Mouse (Mus musculus): ENCODE measurements around the gene Sirt2. TPM values are rescaled to one million over a fixed set of nuclear protein-coding genes. Genes with fewer than 3 reads are reported as not detected.

Gene Sirt2
- polyA plus RNA-seq, 1 experiment from 2014 or later = 125 TPM

DNA sequence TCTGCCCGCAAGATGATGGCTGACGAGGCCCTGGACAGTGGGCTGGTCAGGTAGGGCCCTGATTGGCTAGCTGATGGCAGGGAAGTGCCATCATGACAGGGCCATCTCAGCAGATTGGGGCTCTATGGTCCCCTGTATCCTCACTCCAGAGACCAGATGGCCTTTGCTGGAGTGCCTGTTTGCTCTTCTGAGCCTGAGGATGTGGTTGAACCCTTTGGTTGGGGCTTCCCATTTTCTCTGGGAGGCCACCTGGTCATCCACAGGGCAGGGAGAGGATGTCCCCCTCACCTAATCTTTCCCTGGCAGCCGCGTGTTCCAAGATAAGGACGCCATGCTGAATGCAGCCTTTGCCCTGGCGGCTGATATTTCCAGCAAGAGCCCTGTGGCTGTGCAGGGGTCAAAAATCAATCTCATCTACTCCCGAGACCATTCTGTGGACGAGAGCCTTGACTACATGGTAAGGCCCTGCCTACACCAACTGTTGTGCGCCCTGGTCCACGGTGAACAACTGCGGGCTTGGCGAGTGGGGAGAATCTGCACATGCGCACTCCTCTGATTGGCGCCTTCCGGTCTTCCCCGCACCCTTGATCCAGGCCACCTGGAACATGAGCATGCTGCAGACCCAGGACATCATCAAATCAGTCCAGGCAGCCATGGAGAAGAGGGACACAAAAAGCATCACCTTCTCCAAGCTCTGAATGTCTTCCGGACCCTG is 65.0 kb downstream of the Sirt2 start:
- no peak overlapping the region for H3K9ac ChIP-seq
- H3K4me1 ChIP-seq (replicated peaks) = no peaks in the 10 kb centered on the region
- peaks cover 13% of the 10 kb centered on the region for H3K36me3 ChIP-seq
- 93% methylated on average over 17 of the region's 17 CpGs for WGBS
- no peak for ATAC-seq (ENCODE audit: low FRiP score, low read depth)
- H3K27ac ChIP-seq (replicated peaks) = no peak overlapping the region
- H3K4me3 ChIP-seq = no peak overlapping the region
- H3K9me3 ChIP-seq = no peaks in the 10 kb centered on the region
- H3K4me2 ChIP-seq = no peak overlapping the region
- no peaks in the 10 kb centered on the region for H3K27me3 ChIP-seq

DNA sequence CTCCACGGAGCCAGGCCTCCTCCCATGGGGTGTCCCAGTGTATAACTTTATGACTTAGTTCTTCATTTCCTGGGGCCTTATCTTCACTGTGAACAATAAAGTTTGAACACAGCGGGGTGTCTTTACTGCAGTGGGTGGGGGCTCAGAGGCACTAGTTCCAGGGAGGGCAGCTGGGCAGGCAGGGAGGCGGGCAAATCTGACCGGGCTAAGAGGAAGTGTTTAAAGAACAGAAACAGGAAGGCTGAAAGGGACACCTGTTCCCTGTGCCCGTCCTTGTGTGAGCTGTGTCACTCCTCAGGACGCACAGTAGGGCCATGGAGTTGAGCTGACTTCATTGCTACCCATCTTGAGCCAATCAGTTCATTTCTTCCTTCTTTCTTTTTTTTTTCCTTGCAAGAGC is 65.6 kb downstream of the Sirt2 start:
- H3K27ac ChIP-seq (replicated peaks) = no peak overlapping the region
- ATAC-seq (ENCODE audit: low FRiP score, low read depth) = no peak
- peaks cover 13% of the 10 kb centered on the region for H3K36me3 ChIP-seq
- H3K4me3 ChIP-seq = no peak overlapping the region
- H3K4me1 ChIP-seq (replicated peaks) = no peaks in the 10 kb centered on the region
- H3K4me2 ChIP-seq = no peak overlapping the region
- WGBS = 75% methylated on average over 6 of the region's 6 CpGs
- no peak overlapping the region for H3K9ac ChIP-seq
- no peaks in the 10 kb centered on the region for H3K27me3 ChIP-seq
- no peaks in the 10 kb centered on the region for H3K9me3 ChIP-seq

DNA sequence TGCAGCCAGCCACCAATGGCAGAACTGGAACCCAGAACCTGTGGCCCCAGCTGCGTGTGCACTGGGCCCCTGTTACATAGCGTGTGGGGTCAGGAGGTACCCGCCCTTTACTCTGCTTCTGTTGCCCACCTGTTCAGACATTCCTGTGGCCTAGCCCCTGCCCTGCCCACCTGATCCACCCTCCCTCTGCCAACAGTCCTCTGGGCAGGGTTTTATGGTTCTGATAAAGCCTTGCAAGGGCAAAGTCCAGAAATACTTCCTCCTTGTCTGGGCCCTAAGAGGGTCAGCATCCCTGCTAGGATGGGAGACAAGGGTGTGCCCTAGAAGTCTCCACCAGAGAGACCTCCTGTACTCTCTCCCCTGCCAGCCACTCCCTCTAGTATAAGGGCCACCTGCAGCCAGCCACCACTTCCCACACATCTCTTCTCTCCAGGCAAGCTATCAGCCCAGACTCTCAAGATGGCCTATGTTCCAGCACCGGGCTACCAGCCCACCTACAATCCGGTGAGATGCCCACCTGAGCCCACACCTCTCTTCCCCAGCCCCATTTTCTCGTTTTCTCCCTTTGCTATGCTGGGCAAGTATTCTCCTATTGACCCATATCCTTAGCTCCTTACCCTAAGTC is 67.3 kb downstream of the Sirt2 start, which contains the start of gene Lgals4:
Gene Lgals4, plus strand, starts transcription at position 132 of the 625 bp plus-strand sequence.
- Histone ChIP-seq H3K27ac (replicated peaks) (no peak within 1 kb of the TSS), H3K4me1 (replicated peaks) (no peaks in the 10 kb centered on the region), H3K4me2 (no peak within 1 kb of the TSS), H3K4me3 (no peak within 1 kb of the TSS), H3K9me3 (no peaks in the 10 kb centered on the region), H3K9ac (no peak within 1 kb of the TSS), H3K27me3 (no peaks in the 10 kb centered on the region), H3K36me3 (peaks cover 13% of the 10 kb centered on the region)
- 89% methylated on average over 6 of the region's 6 CpGs for WGBS
- ATAC-seq (ENCODE audit: low FRiP score, low read depth) = no peak

DNA sequence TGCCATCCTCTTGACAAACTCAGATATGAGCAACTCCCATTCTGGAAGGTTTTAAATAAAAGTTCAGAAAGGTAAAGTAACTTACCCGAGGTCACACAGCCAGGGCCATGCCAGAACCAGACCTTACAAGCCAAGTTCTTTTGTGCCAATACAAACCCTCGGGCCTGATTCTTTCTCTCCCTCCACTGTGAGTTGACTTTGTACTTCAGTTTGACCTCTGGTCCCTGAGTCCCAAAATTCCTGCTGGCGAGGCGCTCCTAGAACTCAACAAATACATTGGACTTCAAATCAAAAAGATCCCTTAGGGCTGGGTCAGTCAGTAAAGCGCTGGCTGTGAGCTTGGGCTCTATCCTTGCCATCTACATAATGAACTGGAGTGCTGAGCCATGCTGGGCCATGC is 70.4 kb downstream of the Sirt2 start:
- Histone ChIP-seq H3K9me3 (no peaks in the 10 kb centered on the region), H3K4me3 (no peak overlapping the region), H3K4me1 (replicated peaks) (no peaks in the 10 kb centered on the region), H3K9ac (no peak overlapping the region), H3K27me3 (no peaks in the 10 kb centered on the region), H3K27ac (replicated peaks) (no peak overlapping the region), H3K36me3 (no peaks in the 10 kb centered on the region), H3K4me2 (no peak overlapping the region)
- ATAC-seq (ENCODE audit: low FRiP score, low read depth) = no peak
- 85% methylated on average over 5 of the region's 5 CpGs for WGBS

Other genes with a start within 250 kb of the Sirt2 start
- gene Ifnl3, start 243.9 kb upstream of the Sirt2 start, polyA plus RNA-seq (2015; fragmentation: Nextera tagmentation; extraction: Ambion mirVana) = not detected in 2 replicates
- gene Sycn, start 225.8 kb upstream of the Sirt2 start, polyA plus RNA-seq (2015; fragmentation: Nextera tagmentation; extraction: Ambion mirVana) = not detected in 2 replicates
- 0.19 TPM in 1 of 2 replicates, not detected in the other for gene Nccrp1, start 219.5 kb upstream of the Sirt2 start, polyA plus RNA-seq (2015; fragmentation: Nextera tagmentation; extraction: Ambion mirVana)
- gene Samd4b, start 168.6 kb upstream of the Sirt2 start, polyA plus RNA-seq (2015; fragmentation: Nextera tagmentation; extraction: Ambion mirVana) = 23.3 and 28.1 TPM in 2 replicates
- 20.2 TPM in 2 replicates for gene Pak4, start 168.6 kb upstream of the Sirt2 start, polyA plus RNA-seq (2015; fragmentation: Nextera tagmentation; extraction: Ambion mirVana)
- 0.29 and 0.33 TPM in 2 replicates for gene Acp7, start 135.4 kb upstream of the Sirt2 start, polyA plus RNA-seq (2015; fragmentation: Nextera tagmentation; extraction: Ambion mirVana)
- gene Fbxo27, start 73.9 kb upstream of the Sirt2 start, polyA plus RNA-seq (2015; fragmentation: Nextera tagmentation; extraction: Ambion mirVana) = 10.1 and 13.4 TPM in 2 replicates
- gene Fbxo17, start 49.9 kb upstream of the Sirt2 start, polyA plus RNA-seq (2015; fragmentation: Nextera tagmentation; extraction: Ambion mirVana) = 4.1 and 5.2 TPM in 2 replicates
- 113 TPM in 2 replicates for gene Mrps12, start 24.9 kb upstream of the Sirt2 start, polyA plus RNA-seq (2015; fragmentation: Nextera tagmentation; extraction: Ambion mirVana)
- gene Sars2, start 24.7 kb upstream of the Sirt2 start, polyA plus RNA-seq (2015; fragmentation: Nextera tagmentation; extraction: Ambion mirVana) = 19.5 TPM in 2 replicates
- 0.54 and 0.71 TPM in 2 replicates for gene Ccer2, start 10.6 kb upstream of the Sirt2 start, polyA plus RNA-seq (2015; fragmentation: Nextera tagmentation; extraction: Ambion mirVana)
- 66.3 and 69.0 TPM in 2 replicates for gene Nfkbib, start 777 bp downstream of the Sirt2 start, polyA plus RNA-seq (2015; fragmentation: Nextera tagmentation; extraction: Ambion mirVana)
- 2.6 and 2.7 TPM in 2 replicates for gene Rinl, start 22.2 kb downstream of the Sirt2 start, polyA plus RNA-seq (2015; fragmentation: Nextera tagmentation; extraction: Ambion mirVana)
- 162 and 180 TPM in 2 replicates for gene Hnrnpl, start 41.8 kb downstream of the Sirt2 start, polyA plus RNA-seq (2015; fragmentation: Nextera tagmentation; extraction: Ambion mirVana)
- 97.8 and 98.0 TPM in 2 replicates for gene Ech1, start 58.5 kb downstream of the Sirt2 start, polyA plus RNA-seq (2015; fragmentation: Nextera tagmentation; extraction: Ambion mirVana)
- gene Lgals4, start 67.1 kb downstream of the Sirt2 start, polyA plus RNA-seq (2015; fragmentation: Nextera tagmentation; extraction: Ambion mirVana) = 5.7 and 7.2 TPM in 2 replicates
- gene Lgals7, start 97.1 kb downstream of the Sirt2 start, polyA plus RNA-seq (2015; fragmentation: Nextera tagmentation; extraction: Ambion mirVana) = 4.7 and 7.9 TPM in 2 replicates
- 0.51 and 0.58 TPM in 2 replicates for gene Capn12, start 114.7 kb downstream of the Sirt2 start, polyA plus RNA-seq (2015; fragmentation: Nextera tagmentation; extraction: Ambion mirVana)
- 140 and 154 TPM in 2 replicates for gene Actn4, start 195.6 kb downstream of the Sirt2 start, polyA plus RNA-seq (2015; fragmentation: Nextera tagmentation; extraction: Ambion mirVana)
- 283 and 294 TPM in 2 replicates for gene Eif3k, start 215.1 kb downstream of the Sirt2 start, polyA plus RNA-seq (2015; fragmentation: Nextera tagmentation; extraction: Ambion mirVana)
- 10.6 and 10.8 TPM in 2 replicates for gene Map4k1, start 215.3 kb downstream of the Sirt2 start, polyA plus RNA-seq (2015; fragmentation: Nextera tagmentation; extraction: Ambion mirVana)

Data from hindbrain, embryonic 15.5 days (tissue).